Mouse (Mus musculus) erythroid progenitor cell, adult 5-6 weeks (primary cell): ENCODE measurements around the gene Mapkapk3. TPM values are rescaled to one million over a fixed set of nuclear protein-coding genes. Genes with fewer than 3 reads are reported as not detected.

ENCODE experiments used
- ATAC-seq: replicated peaks from 2 replicates; pipeline ENCODE4 v1.8.0; 2016; ENCODE audit warnings: moderate number of reproducible peaks, mild to moderate bottlenecking, moderate TSS enrichment, inconsistent platforms; ENCODE audit not compliant: poor library complexity, low FRiP score, severe bottlenecking
- total RNA-seq, 2 experiments: library from RNA; stranded (forward) in 1 of 2; stranded (reverse) in 1 of 2; fragments of 150-400 nt in 1 of 2; fragments of 186-747, 209-891 nt in 1 of 2; gene quantifications; 2 replicates each; pipeline versions ENCODE4 v1.2.3 to v1.2.4; 2015 to 2017; ENCODE audit warnings: low replicate concordance in 2 of 2

The Mapkapk3 gene
- total RNA-seq, 2 experiments from 2014 or later = 15.7 to 17.2 TPM

DNA sequence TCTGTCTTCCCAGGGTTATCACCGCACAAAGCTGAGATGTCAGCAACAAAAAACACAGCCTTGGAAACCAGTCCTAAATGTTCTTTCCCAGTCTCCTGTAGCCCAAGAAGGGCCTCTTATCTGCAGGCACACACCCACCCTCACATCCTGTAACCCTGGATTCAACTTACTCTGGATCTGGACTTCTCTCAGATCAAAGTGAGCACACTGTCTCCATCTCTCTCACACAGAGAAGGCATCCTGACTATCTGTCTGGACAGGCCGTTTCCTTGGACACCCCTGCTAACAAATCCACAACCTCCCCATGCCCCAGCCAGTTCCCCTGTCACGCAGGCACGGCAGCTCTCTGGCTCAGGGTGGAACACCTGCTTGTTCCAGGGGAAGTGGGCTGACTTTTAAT lies 17.4 kb downstream of the Mapkapk3 start:
- ATAC-seq = no peak

DNA sequence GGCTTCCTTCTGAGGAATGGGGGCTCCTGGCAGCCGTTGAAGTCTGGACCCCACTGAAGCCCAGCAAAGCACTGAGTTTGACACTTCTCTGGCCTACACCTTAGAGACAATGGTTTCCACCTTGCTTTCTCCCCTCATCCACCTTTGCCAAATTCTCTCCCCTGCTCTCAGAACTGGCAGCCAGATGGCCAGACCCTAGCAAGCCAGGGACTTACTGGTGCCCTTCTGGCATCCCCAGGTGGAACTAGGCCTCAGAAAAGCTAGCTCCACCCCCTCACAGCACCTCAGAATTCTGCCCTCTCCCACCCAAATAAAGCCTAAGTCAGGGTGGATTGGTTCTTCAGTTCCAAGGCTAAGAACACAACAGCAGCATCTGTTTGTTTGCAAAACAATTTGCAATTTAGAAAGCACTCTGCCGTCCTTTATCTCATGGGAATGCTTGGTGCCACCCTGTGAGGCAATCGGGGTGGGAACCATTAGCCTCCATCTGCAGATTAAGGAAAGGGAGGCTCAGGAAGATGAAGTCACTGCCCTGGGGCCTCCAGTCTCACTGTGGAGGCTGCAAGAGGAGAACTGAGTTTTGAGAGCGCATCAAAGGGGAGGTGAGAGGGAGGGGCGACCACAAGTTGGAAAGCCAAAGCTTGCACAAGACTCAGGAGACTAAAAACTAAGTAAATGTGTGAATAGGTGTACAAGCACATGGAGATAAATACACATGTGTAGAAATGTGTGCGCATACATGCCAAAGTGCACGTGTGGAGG lies 18.3 kb downstream of the Mapkapk3 start:
- ATAC-seq = no peak

DNA sequence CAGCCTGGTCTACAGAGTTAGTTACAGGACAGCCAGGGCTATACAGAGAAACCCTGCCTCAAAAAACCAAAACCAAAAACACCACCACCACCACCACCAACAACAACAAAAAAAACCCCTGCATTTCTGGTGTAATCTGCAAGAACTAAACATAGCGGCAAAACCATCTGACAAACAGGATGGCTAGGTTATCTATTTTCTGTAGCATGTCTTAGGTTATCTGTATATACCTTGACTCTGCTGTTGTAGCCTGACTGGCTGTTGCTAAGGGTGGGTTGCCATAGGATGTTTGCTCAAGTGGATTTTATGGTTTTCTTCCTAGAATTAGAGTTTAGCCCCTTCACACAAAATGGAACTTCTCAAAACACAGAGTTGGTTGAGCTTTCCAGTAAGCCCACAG lies 19.9 kb downstream of the Mapkapk3 start:
- no peak for ATAC-seq

DNA sequence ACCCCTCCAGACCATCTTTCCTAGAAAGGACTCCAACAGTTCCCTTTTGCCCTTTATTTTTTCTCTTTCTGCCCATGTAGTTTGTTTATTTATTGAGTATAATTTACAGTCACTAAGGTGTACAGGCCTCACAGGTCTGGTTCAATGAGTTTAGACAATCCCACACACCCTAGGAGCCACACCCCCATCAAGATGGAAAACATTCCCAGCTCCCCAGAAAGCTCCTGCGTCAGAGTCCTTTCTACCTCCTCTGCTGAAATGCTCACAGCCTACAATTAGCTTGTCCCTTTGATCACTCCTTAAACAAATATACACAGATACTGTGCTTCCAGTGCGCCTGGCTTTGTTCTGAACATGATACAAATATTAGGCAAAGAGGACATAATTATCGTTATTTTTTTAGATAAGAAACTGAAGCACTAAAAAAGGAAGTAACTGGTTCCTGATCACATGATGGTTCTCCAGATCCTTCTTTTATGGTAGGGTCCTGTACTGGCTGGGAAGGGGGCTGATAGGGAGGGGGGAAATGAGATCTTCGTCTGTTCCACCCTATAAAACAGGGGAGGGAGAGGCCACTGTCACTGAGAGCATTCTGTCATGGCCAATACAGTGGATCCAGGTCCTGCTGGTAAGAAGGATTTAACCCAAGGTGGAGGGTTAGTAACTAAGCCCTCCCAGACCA lies 21.8 kb downstream of the Mapkapk3 start:
- ATAC-seq = no peak

DNA sequence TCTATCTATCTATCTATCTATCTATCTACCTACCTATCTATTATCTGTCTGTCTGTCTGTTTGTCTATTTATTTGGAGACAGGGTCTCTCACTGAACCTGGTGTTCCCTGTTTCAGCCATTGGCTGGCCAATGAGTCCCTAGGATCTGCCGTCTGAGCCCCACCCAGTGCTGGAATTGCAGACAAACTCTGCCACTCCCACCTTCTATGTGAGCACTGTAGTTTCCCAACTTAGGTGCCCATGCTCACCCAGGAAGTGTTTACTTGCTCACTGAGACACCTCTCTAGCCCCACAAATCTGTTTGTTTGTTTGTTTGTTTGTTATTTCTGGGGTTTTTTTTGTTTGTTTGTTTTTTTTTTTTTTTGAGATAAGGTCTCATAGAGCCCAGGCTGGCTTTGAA lies 22.6 kb downstream of the Mapkapk3 start:
- no peak for ATAC-seq

DNA sequence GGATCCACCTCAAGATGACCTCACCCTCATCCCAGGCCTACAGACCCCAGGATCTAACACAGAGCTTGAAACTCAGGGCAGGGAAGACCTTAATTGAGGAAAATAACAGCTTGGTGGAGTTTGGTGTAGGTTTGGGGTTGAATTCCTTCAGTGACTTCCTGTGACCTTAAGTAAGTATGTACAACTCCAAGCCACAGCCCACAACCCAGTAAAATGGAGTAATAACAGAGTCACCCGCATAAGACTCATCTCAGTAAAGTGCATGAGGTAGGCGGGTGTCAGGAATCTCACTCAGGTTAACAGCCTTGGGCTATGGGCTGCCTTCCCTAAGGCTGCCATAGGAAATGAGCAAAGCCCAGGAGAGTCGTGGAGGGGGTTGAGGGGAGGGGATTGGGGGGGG lies 24.9 kb downstream of the Mapkapk3 start:
- ATAC-seq = no peak

DNA sequence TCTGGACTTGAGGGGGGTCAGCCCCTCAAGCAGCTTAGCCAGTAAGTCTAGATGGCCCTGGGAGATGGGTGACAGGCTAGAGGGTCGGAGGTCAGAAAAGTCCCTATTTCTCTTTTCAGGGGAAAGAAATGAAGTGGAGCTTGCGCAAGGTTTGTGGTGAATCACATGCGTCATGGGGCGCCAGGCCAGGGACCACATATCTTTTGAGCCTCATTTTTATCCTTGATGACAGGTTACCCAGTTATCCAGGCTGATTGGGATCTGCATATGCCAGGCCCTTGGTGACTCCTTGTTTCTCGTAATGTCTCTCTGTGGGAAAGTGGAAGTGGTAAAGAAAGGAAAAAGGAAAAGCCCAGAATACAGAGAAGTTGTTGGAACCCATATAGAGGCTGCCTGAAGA lies 25.8 kb downstream of the Mapkapk3 start:
- no peak for ATAC-seq

DNA sequence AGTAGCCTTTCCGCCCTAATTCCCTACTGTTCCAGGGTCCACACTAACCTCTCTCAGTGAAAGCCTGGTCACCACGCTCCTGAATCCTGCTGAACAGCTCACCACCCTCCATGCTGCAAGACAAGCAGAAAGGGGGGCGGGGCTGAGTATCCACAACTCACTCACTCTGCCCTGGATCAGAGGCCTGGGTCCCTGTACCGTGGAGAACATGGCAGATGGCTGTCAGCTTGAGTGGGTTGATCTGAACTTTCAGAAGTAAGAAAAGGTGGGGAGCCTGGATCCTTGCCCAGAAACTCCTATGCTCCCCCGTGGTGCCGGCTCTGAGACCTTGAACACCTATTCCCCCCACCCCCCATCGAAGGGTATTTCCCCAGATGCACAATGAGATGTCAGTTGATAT lies 27.3 kb downstream of the Mapkapk3 start:
- ATAC-seq = no peak

DNA sequence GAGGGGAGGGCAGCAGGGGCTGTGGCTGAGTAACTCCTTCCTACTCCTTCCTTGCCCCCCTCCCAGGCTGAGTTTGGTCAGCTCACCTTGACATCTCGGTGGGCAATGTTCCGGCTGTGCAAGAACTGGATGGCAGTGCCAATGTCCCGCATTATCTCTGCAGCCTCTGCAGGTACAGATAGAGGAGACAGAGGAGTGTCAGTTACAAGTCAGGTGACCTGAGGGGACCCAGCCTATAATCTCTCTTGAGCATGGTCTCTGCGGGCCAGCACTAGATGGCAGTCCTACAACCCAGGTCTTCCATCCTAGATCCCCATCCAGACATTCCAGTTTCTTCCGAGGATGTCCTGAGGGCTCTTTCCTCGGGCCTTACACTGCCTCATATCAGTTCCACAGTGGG lies 27.9 kb downstream of the Mapkapk3 start:
- ATAC-seq = no peak

DNA sequence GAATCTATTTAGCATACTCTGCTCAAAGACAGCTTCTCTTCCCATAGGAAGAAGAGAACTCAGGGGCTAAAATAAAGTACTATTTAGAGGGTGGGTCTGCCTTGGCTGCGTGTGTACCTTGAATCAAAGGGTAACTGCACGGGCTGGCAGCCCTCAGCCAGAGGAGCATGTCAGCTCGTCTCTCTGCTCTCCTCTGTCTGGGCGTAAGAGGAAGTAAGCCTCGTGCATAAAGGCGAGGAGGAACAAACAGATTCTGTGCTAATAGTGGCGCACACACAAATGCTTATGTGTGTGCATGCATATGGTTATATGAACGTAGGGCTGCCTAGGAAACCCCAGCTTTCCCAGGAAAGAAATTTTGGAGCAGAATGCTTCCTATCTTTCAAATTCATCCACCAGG lies 28.8 kb downstream of the Mapkapk3 start:
- no peak for ATAC-seq

DNA sequence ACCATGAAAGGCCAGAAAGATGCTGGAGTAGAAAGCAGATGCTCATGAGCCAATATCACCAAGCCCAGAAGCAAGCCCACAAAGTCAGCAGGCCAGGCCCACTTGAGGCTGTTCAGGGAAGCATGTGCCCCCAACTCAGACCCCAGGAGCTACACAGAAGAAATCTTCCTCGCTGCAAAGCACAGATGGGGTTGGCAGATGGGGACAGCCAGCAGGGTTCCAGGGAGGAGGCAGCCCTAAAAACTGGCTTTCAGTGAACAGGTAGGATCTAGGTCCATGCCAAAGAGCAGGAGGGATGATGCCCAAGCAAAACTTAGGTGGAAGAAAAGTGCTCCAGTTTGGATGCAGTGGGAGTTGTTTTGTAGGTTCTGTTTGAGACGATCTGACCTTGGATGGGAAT lies 29.2 kb downstream of the Mapkapk3 start:
- no peak for ATAC-seq

DNA sequence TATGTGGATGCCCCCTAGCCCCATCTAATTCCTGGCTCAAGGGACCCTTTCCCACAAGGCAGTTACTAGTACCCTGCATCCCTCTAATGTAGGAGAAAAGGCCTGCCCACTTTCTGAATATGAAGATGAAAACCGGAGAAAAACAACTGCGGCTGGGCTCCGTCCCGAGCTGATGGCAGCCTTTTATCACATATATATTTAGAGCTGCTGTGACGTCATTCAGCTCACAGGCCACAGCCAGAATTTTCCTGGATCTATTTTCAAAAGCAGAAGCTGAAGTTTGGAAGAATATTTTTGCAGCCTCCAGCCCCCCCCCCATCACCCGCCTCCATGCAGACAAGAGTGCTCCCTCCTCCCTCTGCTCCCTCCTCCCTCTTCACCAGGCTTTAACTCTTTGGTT lies 30.1 kb downstream of the Mapkapk3 start:
- no peak for ATAC-seq

DNA sequence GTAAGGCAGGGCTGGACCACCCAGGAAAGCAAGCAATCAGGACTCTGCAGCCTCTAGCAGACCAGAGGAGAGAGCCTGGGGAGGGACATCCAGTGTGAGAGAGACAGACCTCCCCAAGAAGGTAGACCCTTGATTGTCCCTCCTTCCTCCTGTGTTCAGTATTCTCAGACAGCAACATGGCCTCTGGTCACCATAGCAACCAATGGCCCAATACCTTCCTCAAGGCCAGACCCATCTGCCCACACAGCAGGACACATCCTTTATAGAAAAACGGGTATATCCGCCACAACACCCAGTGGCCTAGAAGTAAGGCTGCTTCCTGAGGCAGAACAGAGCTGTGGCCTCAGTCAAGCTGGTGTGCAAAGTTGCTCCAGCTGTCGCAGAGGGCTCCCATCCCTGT lies 34.1 kb downstream of the Mapkapk3 start:
- no peak for ATAC-seq

DNA sequence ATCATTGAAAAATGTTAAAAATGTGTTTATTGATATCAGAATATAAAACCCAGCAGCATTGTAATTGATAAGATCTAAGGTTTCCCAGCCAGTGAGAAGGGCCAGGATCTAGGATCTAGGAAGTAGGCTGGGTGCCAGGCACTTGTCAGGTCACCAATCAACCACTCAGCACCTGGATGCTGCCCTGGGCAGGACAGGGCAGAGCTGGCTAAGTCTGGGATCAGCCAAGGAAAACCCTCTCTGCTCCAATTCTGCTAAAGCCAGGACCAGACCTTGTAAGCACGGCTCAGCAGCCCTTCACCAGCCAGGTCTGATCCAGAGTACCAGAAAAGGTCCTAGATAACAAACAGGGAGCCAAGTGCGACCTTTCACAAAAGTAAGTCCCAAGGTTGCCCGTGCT lies 34.8 kb downstream of the Mapkapk3 start:
- ATAC-seq = no peak

DNA sequence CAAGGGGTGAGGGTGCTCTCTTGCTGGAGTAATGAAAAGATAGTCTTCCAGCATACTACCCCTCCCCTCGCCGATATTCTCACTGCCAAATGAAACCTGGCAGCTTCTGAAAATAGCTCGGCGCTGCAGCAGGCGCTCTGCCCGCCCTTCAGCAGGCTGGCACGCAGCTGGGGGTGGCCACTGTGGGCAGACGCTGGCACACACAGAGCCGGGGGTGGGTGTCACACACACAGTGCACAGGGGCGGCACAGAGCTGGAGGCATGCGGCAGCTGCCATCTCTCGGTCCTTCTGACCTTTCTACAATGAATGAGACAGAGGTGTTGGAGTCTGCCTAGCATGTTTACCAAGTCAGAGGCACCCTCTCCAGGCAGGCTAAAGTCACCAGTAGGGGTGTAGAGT lies 35.2 kb downstream of the Mapkapk3 start:
- ATAC-seq = no peak

DNA sequence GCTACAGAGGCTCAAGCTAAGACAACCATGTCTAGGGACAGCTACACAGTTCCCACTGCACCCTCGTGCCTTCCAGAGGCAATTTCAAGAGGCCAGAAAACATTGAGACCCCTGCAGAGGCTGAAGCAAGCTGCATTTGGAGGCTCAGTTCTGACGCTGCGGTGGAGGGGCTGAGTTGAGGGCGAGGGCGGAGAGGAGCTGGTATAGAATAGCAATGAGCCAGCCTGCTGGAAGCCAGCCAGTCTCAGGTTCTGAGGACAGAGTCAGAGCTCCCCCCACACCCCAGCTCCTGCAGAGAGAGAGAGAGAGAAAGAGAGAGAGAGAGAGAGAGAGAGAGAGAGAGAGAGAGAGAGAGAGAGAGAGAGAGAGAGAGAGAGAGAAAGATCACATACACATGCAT lies 37.5 kb downstream of the Mapkapk3 start:
- no peak for ATAC-seq

DNA sequence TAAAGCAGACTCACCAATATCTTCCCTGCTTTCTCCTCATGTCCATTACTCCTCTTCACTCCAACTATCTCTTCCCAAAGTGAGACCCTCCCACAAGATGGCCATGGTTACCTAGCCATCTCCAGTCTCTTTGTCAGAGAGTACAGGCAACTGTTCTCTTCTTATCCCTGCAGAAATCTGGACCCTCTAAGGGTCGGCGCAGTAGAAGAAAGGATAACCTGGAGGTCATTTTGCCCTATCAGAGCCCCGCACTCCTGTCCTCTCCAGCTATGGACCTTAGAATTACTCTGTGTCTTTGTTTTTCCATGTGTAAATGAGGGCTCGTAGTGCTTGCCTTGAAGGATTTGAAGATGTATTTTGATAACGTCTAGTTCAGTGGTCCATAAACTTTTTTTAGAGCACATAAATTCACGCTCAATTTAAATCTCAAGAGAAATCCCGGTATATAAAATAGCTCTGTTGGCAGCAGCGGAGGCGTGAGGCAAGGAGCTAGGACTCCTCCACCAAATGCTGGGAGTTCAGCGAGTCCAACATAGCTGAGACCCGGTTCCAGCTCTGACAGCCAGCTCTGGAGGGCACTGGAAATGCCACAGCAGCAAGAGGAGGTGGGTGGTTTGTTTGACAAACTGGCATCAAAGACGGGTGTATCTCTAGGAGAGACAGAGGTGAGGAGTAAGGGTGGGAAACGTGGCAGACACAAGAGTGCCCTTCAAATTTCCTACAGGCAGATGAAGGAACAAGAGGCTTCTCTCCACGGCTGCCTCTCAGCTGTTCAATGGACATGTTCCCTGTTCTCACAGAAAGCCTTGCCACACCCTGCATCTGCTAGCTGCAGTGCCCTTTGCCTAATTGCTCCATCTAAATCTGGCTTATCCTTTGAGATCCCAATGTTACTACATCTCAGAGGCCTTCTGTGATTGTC lies 39.0 kb downstream of the Mapkapk3 start:
- no peak for ATAC-seq

DNA sequence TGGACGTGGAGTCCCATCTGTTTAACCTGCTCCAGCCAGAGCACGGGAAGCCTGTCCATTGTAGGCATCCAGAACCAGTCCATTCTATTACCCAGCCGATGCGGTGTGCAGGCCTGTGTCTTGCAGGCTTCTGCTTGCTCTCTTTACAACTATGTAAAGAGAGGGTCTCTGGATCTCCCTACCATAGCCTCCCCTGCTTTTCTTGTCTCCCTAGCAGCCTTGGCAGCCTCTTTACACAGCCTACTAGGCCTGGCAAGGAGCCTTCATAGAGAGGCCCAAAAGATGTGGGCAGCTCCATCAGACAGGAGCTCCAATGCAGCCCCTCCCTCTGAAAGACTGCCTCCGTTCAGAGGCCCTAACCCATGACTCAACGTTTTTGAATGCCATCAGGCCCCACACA lies 40.5 kb downstream of the Mapkapk3 start:
- ATAC-seq = no peak

DNA sequence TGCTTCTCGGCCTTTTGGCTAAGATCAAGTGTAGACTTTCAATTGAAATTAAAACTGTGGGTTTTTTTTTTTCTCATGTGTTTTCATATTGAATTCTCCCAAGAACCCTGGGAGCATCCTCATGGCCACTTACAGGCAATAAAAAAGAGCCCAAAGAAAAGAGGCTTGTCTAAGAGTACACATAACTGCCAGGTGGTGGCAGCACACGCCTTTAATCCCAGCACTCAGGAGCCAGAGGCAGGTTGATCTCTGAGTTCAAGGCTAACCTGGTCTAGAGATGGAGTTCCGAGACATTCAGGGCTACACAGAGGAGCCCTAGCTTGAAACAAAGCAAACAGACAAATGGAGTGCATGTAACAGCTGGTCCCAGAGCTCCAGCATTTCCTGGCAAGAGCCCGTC lies 43.5 kb downstream of the Mapkapk3 start:
- ATAC-seq = no peak

DNA sequence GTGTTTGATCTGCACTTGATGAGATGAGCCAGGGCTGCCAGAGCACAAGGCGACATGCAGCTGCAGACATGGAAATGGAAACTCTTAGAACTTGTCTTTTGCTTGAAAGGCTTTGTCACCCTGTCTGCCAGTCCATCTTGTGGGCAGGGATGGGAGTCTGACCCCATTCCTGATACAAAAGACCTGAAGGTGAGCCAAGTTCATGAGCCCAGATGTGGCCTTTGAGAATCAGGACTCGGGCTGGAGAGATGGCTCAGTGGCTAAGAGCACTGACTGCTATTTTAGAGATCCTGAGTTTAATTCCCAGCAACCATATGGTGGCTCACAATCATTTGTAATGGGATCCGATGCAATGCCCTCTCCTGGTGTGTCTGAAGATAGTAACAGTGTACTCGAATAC lies 44.4 kb downstream of the Mapkapk3 start:
- no peak for ATAC-seq

DNA sequence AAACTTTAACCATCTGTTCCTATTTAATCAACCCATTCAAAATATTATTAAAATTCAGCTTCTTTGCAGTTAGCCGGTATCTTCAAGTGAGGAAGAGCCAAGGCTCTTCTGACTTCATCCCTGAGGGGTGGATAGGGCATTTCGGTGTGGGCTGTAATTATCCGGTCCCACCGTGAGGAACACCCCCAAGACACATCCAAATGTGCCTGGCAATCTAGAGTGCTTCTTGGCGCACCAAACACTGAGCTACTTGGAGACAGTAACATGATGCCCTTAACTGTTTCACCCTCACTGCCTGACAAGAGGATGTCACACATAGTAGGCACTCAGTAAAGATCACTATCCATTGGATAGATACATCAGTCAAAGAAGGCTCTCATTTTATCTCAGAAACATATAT lies 53.5 kb downstream of the Mapkapk3 start:
- no peak for ATAC-seq
